Mouse (Mus musculus) ES-E14 (cell line): ENCODE data around the gene Rhbg. TPM values are rescaled to one million over a fixed set of nuclear protein-coding genes. Genes with fewer than 3 reads are reported as not detected.

ENCODE experiments used
- DNase-seq: peaks from one replicate; pipeline ENCODE4 v3.0.0-alpha.2; 2013; ENCODE audit warnings: low read depth, low spot score
- H3K27ac ChIP-seq: 2 replicates; pipeline ENCODE4 v1.5.1; 2012; ENCODE audit warnings: low read depth, mild to moderate bottlenecking, low read length, moderate library complexity, mixed read lengths; ENCODE audit not compliant: poor library complexity, insufficient read depth, severe bottlenecking
- H3K36me3 ChIP-seq: 2 replicates; pipeline ENCODE4 v1.6.1; 2012; ENCODE audit warnings: mild to moderate bottlenecking, low read length, moderate library complexity, mixed read lengths; ENCODE audit not compliant: control insufficient read depth, poor library complexity, insufficient read depth, severe bottlenecking
- H3K4me1 ChIP-seq, 2 experiments: fragments of 150-350 bp in 1 of 2; sonication (generic) in 1 of 2; 2 replicates each; pipeline ENCODE4 v1.6.1; 2012; ENCODE audit warnings: low read length in 2 of 2, mild to moderate bottlenecking in 1 of 2, mixed read lengths in 1 of 2; ENCODE audit not compliant: control insufficient read depth in 2 of 2, insufficient read depth in 2 of 2, poor library complexity in 1 of 2
- H3K4me3 ChIP-seq, 2 experiments: fragments of 150-350 bp in 1 of 2; sonication (generic) in 1 of 2; 2 replicates each; pipeline ENCODE4 v1.5.1; 2012; ENCODE audit warnings: low read length in 2 of 2, low read depth in 1 of 2, mild to moderate bottlenecking in 1 of 2, mixed read lengths in 1 of 2; ENCODE audit not compliant: insufficient read depth in 1 of 2, poor library complexity in 1 of 2, severe bottlenecking in 1 of 2
- H3K9ac ChIP-seq: 2 replicates; pipeline ENCODE4 v1.6.1; 2012; ENCODE audit warnings: low read depth, mild to moderate bottlenecking, low read length, mixed read lengths; ENCODE audit not compliant: poor library complexity, insufficient read depth, severe bottlenecking
- H3K9me3 ChIP-seq: fragments of 150-350 bp; sonication (generic); 2 replicates; pipeline ENCODE4 v1.6.1; 2012; ENCODE audit warnings: low read depth, mild to moderate bottlenecking, low read length; ENCODE audit not compliant: control insufficient read depth, insufficient read depth
- CHD2 ChIP-seq: IDR thresholded peaks from 2 replicates; pipeline ENCODE4 v1.6.1; 2014; ENCODE audit warnings: mild to moderate bottlenecking, low read depth, low read length, inconsistent platforms
- HCFC1 ChIP-seq: IDR thresholded peaks from 2 replicates; pipeline ENCODE4 v1.6.1; 2012; ENCODE audit warnings: low read length, inconsistent platforms, borderline replicate concordance; ENCODE audit not compliant: insufficient read depth
- MAFK ChIP-seq: IDR thresholded peaks from 2 replicates; pipeline ENCODE4 v1.6.1; 2014; ENCODE audit warnings: mild to moderate bottlenecking, low read depth, low read length, inconsistent platforms; ENCODE audit not compliant: insufficient read depth
- ZC3H11A ChIP-seq: IDR thresholded peaks from 2 replicates; pipeline ENCODE4 v1.6.1; 2012; ENCODE audit warnings: low read depth, mild to moderate bottlenecking, inconsistent platforms, low read length, borderline replicate concordance
- ZNF384 ChIP-seq: IDR thresholded peaks from 2 replicates; pipeline ENCODE4 v1.6.1; 2012; ENCODE audit warnings: low read depth, low read length, inconsistent platforms
- in situ Hi-C, 2 experiments: fragments of 600-800 bp; cut with MboI; formaldehyde crosslinking; loops; one replicate each; pipeline ENCODE4 v1.15.1; 2025; ENCODE audit warnings: low sequenced_read_pairs in 2 of 2, inconsistent platforms in 1 of 2; ENCODE audit not compliant: unreplicated experiment in 2 of 2
- total RNA-seq: library from RNA; depleted of rRNA; stranded (reverse); fragments of 300-350 nt; gene quantifications from 2 replicates; pipeline ENCODE4 v1.2.3, GENCODE M21; 2012

The Rhbg gene
- total RNA-seq, 1 experiment: 3.4 TPM

GRCm38 (mm10) chr3:88204751-88205150, 49.8 kb downstream of the Rhbg start:
- Histone ChIP-seq H3K9ac (no peak overlapping the region), H3K9me3 (no peaks in the 10 kb centered on the region), H3K27ac (no peak overlapping the region), H3K4me3 (no peak overlapping the region), H3K36me3 (no peaks in the 10 kb centered on the region), H3K4me1 (0 out of 4 replicates have a peak, but pooled peaks cover 0 to 2% of the 10 kb centered on the region in 2 experiments)
- in situ Hi-C loops: no loop called here
- no peak for DNase-seq
- TF ChIP-seq CHD2 (no peak), ZNF384 (no peak), HCFC1 (no peak), ZC3H11A (no peak), MAFK (no peak)

DNA sequence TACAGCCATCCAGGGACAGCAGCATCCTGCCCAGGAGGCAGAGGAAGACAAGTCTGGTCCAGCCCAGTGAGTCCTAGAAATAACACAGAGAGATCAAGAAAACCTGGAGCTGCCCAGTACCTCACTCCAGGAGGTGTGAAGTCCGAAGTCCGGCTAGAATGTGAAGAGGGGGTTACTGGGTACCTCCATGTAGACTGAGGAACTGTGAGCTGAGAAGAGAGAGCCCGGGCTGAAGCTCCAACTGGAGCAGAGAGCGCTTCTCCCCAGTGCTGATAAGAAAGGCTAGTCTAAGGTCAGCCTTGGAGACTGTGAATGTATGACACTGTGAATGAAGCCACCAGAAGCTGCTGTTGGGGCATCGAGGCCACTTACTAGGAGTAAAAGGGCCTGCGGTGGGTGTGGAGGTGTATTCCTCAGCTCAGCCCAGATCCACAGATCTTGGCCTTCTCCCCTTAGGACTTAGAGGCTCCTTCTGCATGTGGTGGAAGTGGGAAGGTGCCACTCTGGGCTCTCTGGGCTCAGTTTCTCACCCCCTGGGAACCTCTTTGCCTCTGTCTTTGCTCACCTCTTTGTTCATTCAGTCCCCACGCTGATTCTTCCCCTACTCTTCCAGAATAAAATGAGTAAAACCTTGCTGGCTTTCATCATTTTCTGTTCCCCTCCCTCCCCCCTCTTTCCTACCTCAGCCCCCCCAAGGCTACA, 50.4 kb downstream of the Rhbg start:
- Histone ChIP-seq H3K36me3 (no peaks in the 10 kb centered on the region), H3K4me1 (0 out of 4 replicates have a peak, but pooled peaks cover 0 to 2% of the 10 kb centered on the region in 2 experiments), H3K9me3 (no peaks in the 10 kb centered on the region), H3K27ac (no peak overlapping the region), H3K4me3 (no peak overlapping the region), H3K9ac (no peak overlapping the region)
- in situ Hi-C loops: no loop called here
- no peak for DNase-seq
- TF ChIP-seq MAFK (no peak), ZC3H11A (no peak), ZNF384 (no peak), HCFC1 (no peak), CHD2 (no peak)

GRCm38 (mm10) chr3:88203456-88203855, 51.1 kb downstream of the Rhbg start:
- H3K9ac ChIP-seq: no peak overlapping the region
- DNase-seq: no peak
- TF ChIP-seq HCFC1 (no peak), MAFK (no peak), ZC3H11A (no peak), ZNF384 (no peak), CHD2 (no peak)

DNA sequence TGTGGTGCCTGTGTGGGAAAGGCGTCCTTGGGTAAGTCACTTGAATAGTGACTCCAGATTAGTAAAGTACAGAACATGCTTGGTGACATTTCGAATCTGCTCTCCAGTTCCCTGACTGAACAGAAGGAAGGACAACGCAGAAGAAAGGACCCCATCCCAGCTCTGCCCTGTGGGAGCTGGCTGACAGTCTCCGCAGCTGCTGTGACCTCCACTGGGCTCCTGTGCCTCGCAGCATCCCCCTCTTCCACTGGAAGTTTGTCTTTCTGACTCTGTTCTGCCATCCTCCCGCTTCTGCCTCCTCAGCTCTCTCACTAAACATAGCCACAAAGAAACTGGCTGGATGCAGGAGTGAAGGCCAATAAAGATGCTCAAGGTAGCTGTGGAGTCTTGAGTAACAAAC, 51.5 kb downstream of the Rhbg start:
- in situ Hi-C loops: no loop called here
- 0 out of 4 replicates have a peak, but pooled peaks cover 0 to 2% of the 10 kb centered on the region in 2 experiments for H3K4me1 ChIP-seq
- H3K9me3 ChIP-seq: no peaks in the 10 kb centered on the region
- no peak overlapping the region for H3K4me3 ChIP-seq
- H3K27ac ChIP-seq: no peak overlapping the region
- no peak for DNase-seq
- no peaks in the 10 kb centered on the region for H3K36me3 ChIP-seq
- TF ChIP-seq ZNF384: no peak
- TF ChIP-seq MAFK: no peak
- no peak for TF ChIP-seq ZC3H11A
- TF ChIP-seq CHD2: no peak
- TF ChIP-seq HCFC1: no peak
- no peak overlapping the region for H3K9ac ChIP-seq

More at GRCm38 (mm10) chr3:88203456-88203855, 51.1 kb downstream of the Rhbg start:
- Histone ChIP-seq H3K9me3 (no peaks in the 10 kb centered on the region), H3K27ac (no peak overlapping the region), H3K4me3 (no peak overlapping the region), H3K4me1 (0 out of 4 replicates have a peak, but pooled peaks cover 0 to 2% of the 10 kb centered on the region in 2 experiments), H3K36me3 (no peaks in the 10 kb centered on the region)
- in situ Hi-C loops: no loop called here
